Mouse (Mus musculus): ENCODE measurements around the gene Gm49358.

The Gm49358 gene

DNA sequence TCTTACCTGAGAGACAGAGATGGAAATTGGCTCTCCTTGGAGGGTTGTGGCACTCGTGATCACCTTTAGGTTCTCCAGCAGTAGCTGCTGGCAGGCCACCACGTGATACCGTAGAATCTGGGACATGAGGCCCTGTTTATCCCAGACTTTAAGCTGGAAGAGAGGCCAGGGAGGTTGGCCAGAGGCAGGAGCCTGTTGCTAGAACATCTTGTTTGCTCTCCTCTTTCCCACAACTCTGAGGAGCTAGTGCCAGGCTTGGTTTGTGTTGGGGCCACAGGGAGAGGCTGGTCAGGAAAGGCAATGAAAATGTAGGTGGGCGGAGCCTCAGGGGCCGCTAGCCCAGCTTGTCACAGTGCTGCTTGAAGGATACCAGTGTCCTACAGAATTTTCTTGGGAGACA lies 108.8 kb downstream of the Gm49358 start:
- no peak for DNase-seq (ENCODE audit: low read depth)

GRCm38 (mm10) chr10:86878721-86879120 lies 114.9 kb downstream of the Gm49358 start:
- no peak for DNase-seq (ENCODE audit: low read depth)

GRCm38 (mm10) chr10:86880071-86880806 lies 116.5 kb downstream of the Gm49358 start:
- no peak for DNase-seq (ENCODE audit: low read depth)

GRCm38 (mm10) chr10:86881448-86881847 lies 117.7 kb downstream of the Gm49358 start:
- no peak for DNase-seq (ENCODE audit: low read depth)
